Mouse (Mus musculus) megakaryocyte, embryonic 14.5 days (primary cell): ENCODE data around the gene C8a. TPM values are rescaled to one million over a fixed set of nuclear protein-coding genes. Genes with fewer than 3 reads are reported as not detected.

Experiments used
- H3K27me3 ChIP-seq: replicated peaks from 2 replicates; pipeline ENCODE3; 2012; ENCODE audit warnings: inconsistent platforms
- H3K36me3 ChIP-seq: replicated peaks from 2 replicates; pipeline ENCODE3; 2012; ENCODE audit warnings: low read length, inconsistent platforms, mixed read lengths
- H3K4me1 ChIP-seq: 2 replicates; pipeline ENCODE4 v1.6.1; 2012; ENCODE audit warnings: inconsistent platforms
- H3K4me3 ChIP-seq: replicated peaks from 2 replicates; pipeline ENCODE3; 2012; ENCODE audit warnings: moderate library complexity, mild to moderate bottlenecking, inconsistent platforms
- H3K9me3 ChIP-seq: 2 replicates; pipeline ENCODE4 v1.6.1; 2012; ENCODE audit warnings: inconsistent platforms
- FLI1 ChIP-seq: IDR thresholded peaks from 2 replicates; pipeline ENCODE4 v1.6.1; 2012; ENCODE audit warnings: low read length, inconsistent platforms, mixed read lengths
- GATA1 ChIP-seq: IDR thresholded peaks from 3 replicates; pipeline ENCODE4 v1.6.1; 2012; ENCODE audit warnings: mixed read lengths, low read length, inconsistent platforms, borderline replicate concordance
- polyA plus RNA-seq: library from polyadenylated mRNA; stranded (reverse); fragments of >175 nt; gene quantifications from 2 replicates; pipeline ENCODE4 v1.2.3, GENCODE M21; 2012; ENCODE audit warnings: low replicate concordance; ENCODE audit not compliant: insufficient read depth

The C8a gene
- polyA plus RNA-seq, 1 experiment = not detected

- no peaks in the 10 kb centered on the region for H3K4me1 ChIP-seq
- TF ChIP-seq FLI1 = no peak
- no peak for TF ChIP-seq GATA1
Measured at GRCm38 (mm10) chr4:104891708-104892107, 15.5 kb upstream of the C8a start.

GRCm38 (mm10) chr4:104888499-104889262 lies 12.5 kb upstream of the C8a start:
- Histone ChIP-seq H3K4me1 (no peaks in the 10 kb centered on the region), H3K27me3 (no peaks in the 10 kb centered on the region), H3K36me3 (no peaks in the 10 kb centered on the region), H3K9me3 (0 out of 2 replicates have a peak, but pooled peaks cover 3% of the 10 kb centered on the region), H3K4me3 (no peak overlapping the region)
- TF ChIP-seq GATA1 (no peak), FLI1 (no peak)

More at GRCm38 (mm10) chr4:104891708-104892107, 15.5 kb upstream of the C8a start:
- Histone ChIP-seq H3K4me3 (no peak overlapping the region), H3K27me3 (no peaks in the 10 kb centered on the region), H3K36me3 (no peaks in the 10 kb centered on the region), H3K9me3 (0 out of 2 replicates have a peak, but pooled peaks cover 3% of the 10 kb centered on the region)

- TF ChIP-seq GATA1 (no peak), FLI1 (no peak)
- Histone ChIP-seq H3K4me1 (no peaks in the 10 kb centered on the region), H3K4me3 (no peak overlapping the region), H3K36me3 (no peaks in the 10 kb centered on the region), H3K27me3 (no peaks in the 10 kb centered on the region), H3K9me3 (0 out of 2 replicates have a peak, but pooled peaks cover 3% of the 10 kb centered on the region)
Measured at GRCm38 (mm10) chr4:104887486-104887885, 11.3 kb upstream of the C8a start.

GRCm38 (mm10) chr4:104875832-104876231 lies 366 bp downstream of the C8a start:
- no peaks in the 10 kb centered on the region for H3K36me3 ChIP-seq
- H3K4me3 ChIP-seq = no peak overlapping the region
- H3K9me3 ChIP-seq = no peaks in the 10 kb centered on the region
- TF ChIP-seq FLI1 (no peak), GATA1 (no peak)
- H3K27me3 ChIP-seq = no peaks in the 10 kb centered on the region
- H3K4me1 ChIP-seq = no peaks in the 10 kb centered on the region

GRCm38 (mm10) chr4:104870196-104870595 lies 6.0 kb downstream of the C8a start:
- no peak for TF ChIP-seq FLI1
- TF ChIP-seq GATA1 = no peak
- H3K4me3 ChIP-seq = no peak overlapping the region
- no peaks in the 10 kb centered on the region for H3K4me1 ChIP-seq
- H3K9me3 ChIP-seq = no peaks in the 10 kb centered on the region
- H3K27me3 ChIP-seq = no peaks in the 10 kb centered on the region
- no peaks in the 10 kb centered on the region for H3K36me3 ChIP-seq

- no peaks in the 10 kb centered on the region for H3K9me3 ChIP-seq
- TF ChIP-seq FLI1 = no peak
- no peak for TF ChIP-seq GATA1
- no peak overlapping the region for H3K4me3 ChIP-seq
- H3K36me3 ChIP-seq = no peaks in the 10 kb centered on the region
- H3K27me3 ChIP-seq = no peaks in the 10 kb centered on the region
- H3K4me1 ChIP-seq = no peaks in the 10 kb centered on the region
Measured at GRCm38 (mm10) chr4:104869581-104869980, 6.6 kb downstream of the C8a start.

- TF ChIP-seq FLI1 (no peak), GATA1 (no peak)
- no peaks in the 10 kb centered on the region for H3K27me3 ChIP-seq
Measured at GRCm38 (mm10) chr4:104864397-104864796, 11.8 kb downstream of the C8a start.

GRCm38 (mm10) chr4:104861241-104861640 lies 15.0 kb downstream of the C8a start:
- peaks cover 14% of the 10 kb centered on the region for H3K9me3 ChIP-seq
- no peak overlapping the region for H3K4me3 ChIP-seq
- H3K27me3 ChIP-seq = no peaks in the 10 kb centered on the region
- no peak for TF ChIP-seq FLI1
- no peak for TF ChIP-seq GATA1
- H3K36me3 ChIP-seq = no peaks in the 10 kb centered on the region
- H3K4me1 ChIP-seq = no peaks in the 10 kb centered on the region

More at GRCm38 (mm10) chr4:104864397-104864796, 11.8 kb downstream of the C8a start:
- H3K4me1 ChIP-seq = no peaks in the 10 kb centered on the region
- H3K4me3 ChIP-seq = no peak overlapping the region
- no peaks in the 10 kb centered on the region for H3K36me3 ChIP-seq
- peaks cover 14% of the 10 kb centered on the region for H3K9me3 ChIP-seq

- H3K4me3 ChIP-seq = no peak overlapping the region
- no peaks in the 10 kb centered on the region for H3K4me1 ChIP-seq
- H3K9me3 ChIP-seq = peaks cover 12% of the 10 kb centered on the region
- no peaks in the 10 kb centered on the region for H3K36me3 ChIP-seq
- no peaks in the 10 kb centered on the region for H3K27me3 ChIP-seq
- TF ChIP-seq FLI1 = no peak
- TF ChIP-seq GATA1 = no peak
Measured at GRCm38 (mm10) chr4:104857823-104858222, 18.4 kb downstream of the C8a start.

- peaks cover 8% of the 10 kb centered on the region; the same call in 1 of the 2 replicates for H3K9me3 ChIP-seq
- H3K4me1 ChIP-seq = no peaks in the 10 kb centered on the region
- no peak within 1 kb of the TSS for H3K4me3 ChIP-seq
- TF ChIP-seq GATA1 = no peak
- no peak for TF ChIP-seq FLI1
- H3K36me3 ChIP-seq = no peaks in the 10 kb centered on the region
- H3K27me3 ChIP-seq = no peaks in the 10 kb centered on the region
Measured at GRCm38 (mm10) chr4:104857029-104857428, 19.2 kb downstream of the C8a start, which contains the start of gene Gm17662. Gm17662 (plus strand) TSS chr4:104857329.
